Mouse (Mus musculus): Measurements from ENCODE around the gene Tchhl1. TPM values are rescaled to one million over a fixed set of nuclear protein-coding genes. Genes with fewer than 3 reads are reported as not detected.
A peak's percentile ranks its signal among the peaks of the same experiment; 100 is the strongest.
"Not testable (repeated sequence)": the region's sequence is repeated elsewhere in the genome, so short reads cannot be mapped to it uniquely, and the experiment has no call there.

Gene Tchhl1
- polyA plus RNA-seq, 1 experiment from 2014 or later, result 0.06 TPM

GRCm38 (mm10) chr3:93469629-93470028 is 1.1 kb downstream of the Tchhl1 start:
- Histone ChIP-seq H3K4me1 (replicated peaks) (no peaks in the 10 kb centered on the region), H3K27ac (replicated peaks) (no peak overlapping the region), H3K27me3 (no peaks in the 10 kb centered on the region), H3K4me3 (no peak overlapping the region), H3K9ac (no peak overlapping the region), H3K4me2 (no peak overlapping the region), H3K9me3 (no peaks in the 10 kb centered on the region), H3K36me3 (no peaks in the 10 kb centered on the region)
- 87% methylated on average over 3 of the region's 3 CpGs for WGBS
- no peak for ATAC-seq (ENCODE audit: low FRiP score, low read depth)

GRCm38 (mm10) chr3:93480053-93480452 is 11.5 kb downstream of the Tchhl1 start:
- ATAC-seq (ENCODE audit: low FRiP score, low read depth), result no peak
- no peak overlapping the region for H3K9ac ChIP-seq
- 92% methylated on average over 1 of the region's 1 CpGs for WGBS

GRCm38 (mm10) chr3:93481982-93482616 is 13.5 kb downstream of the Tchhl1 start:
- no peak for ATAC-seq (ENCODE audit: low FRiP score, low read depth)
- no peak overlapping the region for H3K4me3 ChIP-seq
- H3K9ac ChIP-seq, result no peak overlapping the region
- H3K4me1 ChIP-seq (replicated peaks), result no peaks in the 10 kb centered on the region
- no peaks in the 10 kb centered on the region for H3K36me3 ChIP-seq
- no peaks in the 10 kb centered on the region for H3K27me3 ChIP-seq
- H3K9me3 ChIP-seq, result no peaks in the 10 kb centered on the region
- H3K27ac ChIP-seq (replicated peaks), result no peak overlapping the region
- WGBS, result 72% methylated on average over 2 of the region's 2 CpGs
- no peak overlapping the region for H3K4me2 ChIP-seq

More at GRCm38 (mm10) chr3:93480053-93480452, 11.5 kb downstream of the Tchhl1 start:
- no peaks in the 10 kb centered on the region for H3K27me3 ChIP-seq
- H3K9me3 ChIP-seq, result no peaks in the 10 kb centered on the region
- no peak overlapping the region for H3K4me2 ChIP-seq
- no peak overlapping the region for H3K4me3 ChIP-seq
- no peaks in the 10 kb centered on the region for H3K36me3 ChIP-seq
- no peaks in the 10 kb centered on the region for H3K4me1 ChIP-seq (replicated peaks)
- H3K27ac ChIP-seq (replicated peaks), result no peak overlapping the region

- ATAC-seq (ENCODE audit: low FRiP score, low read depth), result no peak
- 97% methylated on average over 3 of the region's 3 CpGs for WGBS
- no peak overlapping the region for H3K27ac ChIP-seq (replicated peaks)
- no peak overlapping the region for H3K4me2 ChIP-seq
- H3K9me3 ChIP-seq, result no peaks in the 10 kb centered on the region
- no peak overlapping the region for H3K4me3 ChIP-seq
- no peak overlapping the region for H3K9ac ChIP-seq
- H3K4me1 ChIP-seq (replicated peaks), result no peaks in the 10 kb centered on the region
- H3K27me3 ChIP-seq, result no peaks in the 10 kb centered on the region
- no peaks in the 10 kb centered on the region for H3K36me3 ChIP-seq
Observed at GRCm38 (mm10) chr3:93485611-93486010, 17.1 kb downstream of the Tchhl1 start.

GRCm38 (mm10) chr3:93488541-93488940 is 20.0 kb downstream of the Tchhl1 start:
- H3K27me3 ChIP-seq, result no peaks in the 10 kb centered on the region
- no peak overlapping the region for H3K9ac ChIP-seq
- no peaks in the 10 kb centered on the region for H3K9me3 ChIP-seq
- 86% methylated on average over 2 of the region's 2 CpGs for WGBS
- H3K4me3 ChIP-seq, result no peak overlapping the region
- no peak overlapping the region for H3K27ac ChIP-seq (replicated peaks)
- ATAC-seq (ENCODE audit: low FRiP score, low read depth), result no peak
- H3K36me3 ChIP-seq, result no peaks in the 10 kb centered on the region
- no peaks in the 10 kb centered on the region for H3K4me1 ChIP-seq (replicated peaks)
- no peak overlapping the region for H3K4me2 ChIP-seq

- H3K9me3 ChIP-seq, result no peaks in the 10 kb centered on the region
- no peak overlapping the region for H3K9ac ChIP-seq
- no peak for ATAC-seq (ENCODE audit: low FRiP score, low read depth)
- H3K4me1 ChIP-seq (replicated peaks), result no peaks in the 10 kb centered on the region
- H3K4me3 ChIP-seq, result no peak overlapping the region
- no peak overlapping the region for H3K27ac ChIP-seq (replicated peaks)
- no peaks in the 10 kb centered on the region for H3K27me3 ChIP-seq
- H3K4me2 ChIP-seq, result no peak overlapping the region
- 81% methylated on average over 3 of the region's 3 CpGs for WGBS
- no peaks in the 10 kb centered on the region for H3K36me3 ChIP-seq
Observed at GRCm38 (mm10) chr3:93492176-93492575, 23.6 kb downstream of the Tchhl1 start.

- Histone ChIP-seq H3K27ac (replicated peaks) (no peak overlapping the region), H3K27me3 (no peaks in the 10 kb centered on the region), H3K4me3 (no peak overlapping the region), H3K9me3 (no peaks in the 10 kb centered on the region), H3K9ac (no peak overlapping the region), H3K4me2 (no peak overlapping the region), H3K36me3 (no peaks in the 10 kb centered on the region), H3K4me1 (replicated peaks) (no peaks in the 10 kb centered on the region)
- peak; percentile 93 for ATAC-seq (ENCODE audit: low FRiP score, low read depth)
- 3% methylated on average over 4 of the region's 4 CpGs for WGBS
Observed at GRCm38 (mm10) chr3:93493992-93494391, 25.4 kb downstream of the Tchhl1 start.

GRCm38 (mm10) chr3:93494774-93495173 is 26.2 kb downstream of the Tchhl1 start:
- H3K9me3 ChIP-seq; H3K36me3 ChIP-seq; ATAC-seq (ENCODE audit: low FRiP score, low read depth); H3K27ac ChIP-seq (replicated peaks); H3K9ac ChIP-seq; H3K4me1 ChIP-seq (replicated peaks); H3K4me2 ChIP-seq; H3K4me3 ChIP-seq; H3K27me3 ChIP-seq: not testable (repeated sequence)
- WGBS, result 33% methylated on average over 5 of the region's 5 CpGs

GRCm38 (mm10) chr3:93497131-93497530 is 28.6 kb downstream of the Tchhl1 start:
- no peak overlapping the region for H3K9ac ChIP-seq
- WGBS, result 80% methylated on average over 3 of the region's 3 CpGs
- H3K4me3 ChIP-seq, result no peak overlapping the region
- no peak overlapping the region for H3K4me2 ChIP-seq
- H3K27ac ChIP-seq (replicated peaks), result no peak overlapping the region
- H3K36me3 ChIP-seq, result no peaks in the 10 kb centered on the region
- no peaks in the 10 kb centered on the region for H3K27me3 ChIP-seq
- no peaks in the 10 kb centered on the region for H3K4me1 ChIP-seq (replicated peaks)
- no peak for ATAC-seq (ENCODE audit: low FRiP score, low read depth)
- H3K9me3 ChIP-seq, result no peaks in the 10 kb centered on the region

- H3K9ac ChIP-seq, result no peak overlapping the region
- H3K27me3 ChIP-seq, result no peaks in the 10 kb centered on the region
- no peak overlapping the region for H3K4me2 ChIP-seq
- no peak for ATAC-seq (ENCODE audit: low FRiP score, low read depth)
- no peak overlapping the region for H3K4me3 ChIP-seq
- H3K4me1 ChIP-seq (replicated peaks), result no peaks in the 10 kb centered on the region
- H3K27ac ChIP-seq (replicated peaks), result no peak overlapping the region
- H3K9me3 ChIP-seq, result no peaks in the 10 kb centered on the region
- no peaks in the 10 kb centered on the region for H3K36me3 ChIP-seq
Observed at GRCm38 (mm10) chr3:93499129-93499528, 30.6 kb downstream of the Tchhl1 start.

GRCm38 (mm10) chr3:93504536-93505189 is 36.1 kb downstream of the Tchhl1 start:
- no peak overlapping the region for H3K4me3 ChIP-seq
- H3K9ac ChIP-seq, result no peak overlapping the region
- WGBS, result 84% methylated on average over 7 of the region's 7 CpGs
- no peaks in the 10 kb centered on the region for H3K9me3 ChIP-seq
- ATAC-seq (ENCODE audit: low FRiP score, low read depth), result no peak
- no peak overlapping the region for H3K4me2 ChIP-seq
- H3K36me3 ChIP-seq, result no peaks in the 10 kb centered on the region
- no peak overlapping the region for H3K27ac ChIP-seq (replicated peaks)
- no peaks in the 10 kb centered on the region for H3K4me1 ChIP-seq (replicated peaks)
- H3K27me3 ChIP-seq, result no peaks in the 10 kb centered on the region

GRCm38 (mm10) chr3:93505960-93506863 is 37.7 kb downstream of the Tchhl1 start:
- Histone ChIP-seq H3K4me2 (peak overlapping the region; percentile 25), H3K4me1 (replicated peaks) (no peaks in the 10 kb centered on the region), H3K27ac (replicated peaks) (no peak overlapping the region), H3K9ac (no peak overlapping the region), H3K27me3 (no peaks in the 10 kb centered on the region), H3K9me3 (no peaks in the 10 kb centered on the region), H3K4me3 (no peak overlapping the region), H3K36me3 (no peaks in the 10 kb centered on the region)
- ATAC-seq (ENCODE audit: low FRiP score, low read depth), result no peak
- 47% methylated on average over 30 of the region's 30 CpGs for WGBS

Data from hindbrain, embryonic 15.5 days (tissue).